Mouse (Mus musculus) adrenal gland (tissue): ENCODE measurements around the gene Ahdc1.

Experiments
- intact Hi-C: fragments of 180-260 bp; cut with DNase I; formaldehyde crosslinking; loops from one replicate; pipeline ENCODE4 v1.15.1; 2025

Ahdc1 gene

DNA sequence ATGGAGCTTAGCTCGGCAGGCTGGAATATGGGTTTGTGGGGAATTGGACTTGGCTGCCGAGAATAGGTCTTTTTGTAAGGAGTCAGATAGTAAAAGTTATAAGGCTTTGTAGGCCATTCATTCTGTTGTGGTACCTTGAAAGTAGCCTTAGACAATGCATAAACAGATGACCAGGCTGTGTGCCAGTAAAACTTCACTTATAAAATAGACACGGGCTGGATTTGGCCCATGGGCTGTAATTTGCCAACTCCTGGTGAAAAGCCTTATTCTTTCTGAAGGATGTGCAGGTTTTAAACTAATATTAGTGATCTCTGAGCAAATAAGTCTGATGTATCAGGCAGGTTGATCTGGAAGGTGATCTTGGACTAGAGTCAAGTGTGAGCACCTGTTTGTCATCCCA is 24.9 kb downstream of the Ahdc1 start:
- intact Hi-C loops = no loop called here

DNA sequence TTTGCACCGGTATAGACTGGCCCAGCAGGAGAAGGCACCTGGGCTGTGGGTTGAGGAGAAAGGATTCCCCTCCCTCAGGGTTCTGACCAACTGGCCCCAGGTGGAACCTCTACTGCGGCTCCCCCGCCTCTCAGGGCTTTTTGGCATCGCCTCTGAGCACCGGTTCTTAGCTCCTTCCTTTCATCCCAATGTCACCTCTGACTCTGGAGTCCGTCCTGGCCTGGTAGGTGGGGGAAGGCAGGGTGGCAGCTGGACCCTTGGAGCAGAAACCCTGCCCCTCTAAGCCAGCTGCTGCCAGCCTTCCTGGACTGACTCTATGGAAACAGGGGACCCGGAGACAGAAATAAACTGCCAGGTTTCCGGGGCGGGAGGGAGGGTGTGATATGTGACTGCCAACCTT is 26.2 kb downstream of the Ahdc1 start:
- intact Hi-C loops = no loop called here

DNA sequence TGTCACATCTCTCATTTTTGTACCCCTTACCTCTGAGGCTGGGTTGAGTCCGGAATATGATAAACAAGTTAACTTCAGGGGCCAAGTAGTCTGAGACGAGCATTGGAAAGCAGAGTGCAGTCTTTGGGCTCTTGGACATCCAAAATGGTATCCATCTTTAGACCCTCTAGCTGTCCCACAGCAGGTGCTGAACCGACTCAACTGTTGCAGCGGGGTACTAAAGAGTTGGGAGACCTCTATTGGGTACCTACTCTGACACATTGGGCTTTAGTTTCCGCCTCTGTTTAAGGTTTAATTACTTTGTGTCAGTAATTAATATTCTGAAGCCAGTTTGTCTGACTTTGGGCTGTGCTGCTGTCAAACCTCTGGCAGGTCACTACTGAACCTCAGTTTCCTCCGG is 26.7 kb downstream of the Ahdc1 start:
- intact Hi-C loops = no loop called here

DNA sequence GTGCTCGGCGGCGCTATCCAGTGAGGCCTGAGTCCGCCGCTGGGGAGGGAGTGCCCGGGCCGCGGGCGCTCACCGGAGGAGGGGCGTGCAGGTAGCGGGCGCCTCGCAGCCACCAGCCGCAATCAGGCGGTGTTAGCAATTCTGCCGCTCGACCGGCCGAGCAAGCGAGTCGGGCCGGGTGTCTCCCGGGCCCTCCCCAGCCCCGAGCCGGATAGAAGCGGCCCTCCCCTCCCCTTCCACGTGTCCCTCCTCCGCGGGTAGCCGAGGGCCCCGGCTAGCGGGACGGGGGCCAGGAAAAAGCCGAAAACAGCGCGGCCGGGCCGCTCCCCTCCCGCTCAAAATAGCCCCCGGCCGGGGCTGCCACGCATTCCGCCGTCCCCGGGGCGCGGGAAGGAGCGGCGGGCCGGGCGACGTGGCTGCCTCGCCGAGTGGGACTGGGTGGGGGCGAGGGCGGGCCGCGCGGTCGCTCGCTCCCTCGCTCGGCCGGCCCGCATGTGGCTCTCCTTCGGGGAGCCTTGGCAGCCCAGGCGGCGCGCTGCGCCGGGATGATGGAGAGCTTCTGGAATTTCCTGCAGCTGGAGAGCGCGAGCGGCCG is 27.6 kb downstream of the Ahdc1 start:
- intact Hi-C loops = no loop called here

DNA sequence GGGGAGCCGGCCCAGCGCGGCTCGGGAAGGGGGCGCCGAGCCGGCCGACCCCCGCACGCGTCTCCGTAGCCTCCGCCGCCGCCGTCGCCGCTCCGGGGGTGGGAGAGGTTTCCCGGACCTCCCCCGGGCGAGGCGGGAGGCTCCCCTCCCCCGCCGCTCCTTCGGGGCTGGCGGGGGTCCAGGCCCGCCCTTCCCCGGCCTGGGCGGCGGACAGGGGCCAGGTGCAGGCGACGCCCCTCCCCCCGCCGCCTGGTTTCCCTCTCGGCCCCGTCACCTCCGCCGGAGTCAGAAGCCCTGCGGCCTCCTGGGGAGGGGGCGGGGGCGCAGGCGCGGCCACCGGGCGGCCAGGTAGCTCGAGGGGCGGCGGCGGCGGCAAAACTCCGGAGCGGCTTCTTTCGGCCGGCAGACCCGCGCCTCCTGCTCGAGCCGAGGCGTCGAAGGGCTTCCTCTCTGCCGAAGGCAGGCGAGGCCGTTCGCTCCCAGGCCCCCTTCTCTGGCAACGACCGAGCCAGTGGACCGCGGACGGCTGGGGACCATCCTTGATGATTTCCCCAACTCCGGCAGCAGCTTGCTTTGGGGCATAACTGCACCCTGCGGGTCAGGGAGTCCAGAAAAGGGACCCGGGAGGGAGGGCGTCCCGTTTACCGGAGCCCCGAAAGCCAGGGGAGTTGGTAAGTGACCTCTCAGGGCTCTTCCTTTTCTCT is 28.2 kb downstream of the Ahdc1 start:
- intact Hi-C loops = no loop called here

DNA sequence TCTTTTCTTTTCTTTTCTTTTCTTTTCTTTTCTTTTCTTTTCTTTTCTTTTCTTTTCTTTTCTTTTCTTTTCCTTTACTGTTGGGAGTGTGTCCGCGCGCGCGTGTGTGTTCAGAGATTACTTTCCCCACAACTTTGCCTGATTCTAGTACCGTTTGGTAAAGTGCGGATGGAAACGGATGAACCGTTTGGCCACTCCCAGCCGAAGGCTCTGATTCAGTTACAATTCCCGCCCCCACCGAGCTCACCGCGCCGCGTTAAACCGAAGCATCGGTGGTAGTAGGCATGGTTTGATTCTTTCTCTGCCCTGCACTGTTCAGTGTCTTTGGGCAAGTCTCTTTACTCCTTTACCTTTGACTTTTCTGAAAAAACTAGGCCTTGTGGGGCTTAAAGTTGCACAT is 28.8 kb downstream of the Ahdc1 start:
- intact Hi-C loops = no loop called here

DNA sequence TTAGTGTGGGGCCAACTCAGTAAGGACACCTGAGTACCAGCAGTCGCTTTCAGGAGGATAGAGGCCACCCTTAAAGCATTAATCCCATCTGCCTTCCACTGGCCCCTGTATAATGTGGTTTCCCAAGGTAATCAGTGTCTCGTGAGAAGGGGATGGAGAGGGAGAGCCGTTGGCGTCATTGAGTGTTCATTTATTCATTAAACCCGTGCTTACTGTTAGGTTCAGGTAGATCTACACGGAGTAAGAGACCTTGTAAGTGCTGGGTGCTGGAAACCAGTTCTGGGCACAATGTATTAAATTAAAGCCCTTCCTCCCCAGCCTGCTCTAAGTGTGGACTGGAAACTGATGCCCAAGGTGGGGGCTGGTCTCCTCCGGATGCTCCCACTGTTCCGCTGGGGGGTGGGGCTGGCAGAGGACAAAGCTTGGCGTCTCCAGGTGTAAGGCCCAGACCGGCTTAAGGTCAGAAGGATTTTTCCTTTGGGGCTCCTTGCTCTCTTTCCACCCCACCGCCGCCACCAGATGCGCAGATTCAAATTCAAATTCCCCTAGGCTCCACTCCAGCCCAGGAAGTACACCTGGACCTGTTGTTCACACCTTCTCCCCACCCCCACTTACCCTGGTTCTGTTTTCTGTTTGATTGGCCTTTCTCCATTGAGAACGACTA is 29.3 kb downstream of the Ahdc1 start:
- intact Hi-C loops = no loop called here

DNA sequence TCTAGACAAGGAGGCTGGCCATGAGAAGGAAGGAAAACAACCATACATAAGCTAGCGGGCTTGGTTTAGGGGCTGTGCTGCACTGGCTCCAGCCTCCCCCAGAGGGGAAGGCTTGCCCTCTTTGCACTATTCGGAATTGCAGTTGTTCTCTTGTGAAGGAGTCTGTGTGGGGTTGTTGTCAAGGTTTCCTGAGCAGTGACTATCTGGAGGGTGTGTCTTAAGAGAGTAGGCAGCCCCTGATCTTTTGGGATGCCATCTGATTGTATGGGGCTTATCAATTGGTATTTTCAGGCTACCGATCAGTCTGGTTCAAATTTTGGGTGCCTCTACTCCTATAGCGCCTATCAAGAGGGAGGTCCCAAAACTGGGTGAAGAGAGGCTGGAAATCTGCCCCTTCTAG is 31.2 kb downstream of the Ahdc1 start:
- intact Hi-C loops = no loop called here

DNA sequence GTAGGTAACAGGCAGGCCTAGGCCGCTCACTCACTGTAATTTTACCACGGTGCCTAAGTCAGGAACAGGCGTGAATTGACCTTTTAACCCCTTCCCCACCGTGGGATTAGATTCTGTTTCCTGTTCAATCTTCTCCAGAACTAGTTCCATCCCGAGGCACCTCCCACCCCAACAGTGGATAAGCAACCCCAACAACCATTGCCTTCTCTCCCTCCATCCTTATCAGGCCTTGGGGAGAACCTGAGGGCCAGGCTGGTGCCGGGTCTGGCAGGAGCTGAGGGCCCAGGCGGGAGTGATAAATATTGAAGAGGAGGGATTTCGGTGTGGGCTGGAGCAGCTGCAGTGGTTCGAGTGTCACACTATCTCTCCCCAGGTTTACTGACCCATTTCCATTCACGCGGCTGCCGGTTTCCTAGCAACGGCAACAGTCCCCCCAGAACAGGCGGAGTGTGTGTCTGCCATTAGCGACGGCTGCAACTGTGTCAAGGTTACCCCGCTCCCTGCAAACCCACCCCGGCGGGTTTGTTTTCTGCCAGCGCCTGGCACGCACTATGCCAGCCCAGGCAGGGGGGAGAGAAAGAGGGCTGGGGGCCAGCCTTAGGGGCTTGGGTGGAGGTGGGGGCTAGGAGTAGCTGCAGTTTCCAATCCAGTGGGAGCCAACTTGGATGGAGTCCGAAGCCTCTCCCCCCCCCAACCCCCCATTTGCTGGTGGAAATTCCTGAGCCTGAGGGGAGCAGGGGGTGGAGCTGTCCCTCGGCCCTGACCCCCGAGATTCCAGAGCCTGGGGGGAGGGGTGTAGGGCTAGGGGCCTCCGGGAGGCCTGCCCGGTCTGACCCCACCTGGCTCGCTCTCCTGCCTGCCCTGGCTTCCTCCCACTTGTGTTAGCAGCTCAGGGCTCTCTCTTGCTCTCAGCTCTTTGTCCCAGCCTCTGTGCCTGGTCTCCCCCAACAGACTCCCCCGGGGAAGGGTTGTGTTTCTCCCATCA is 31.9 kb downstream of the Ahdc1 start:
- intact Hi-C loops = no loop called here

DNA sequence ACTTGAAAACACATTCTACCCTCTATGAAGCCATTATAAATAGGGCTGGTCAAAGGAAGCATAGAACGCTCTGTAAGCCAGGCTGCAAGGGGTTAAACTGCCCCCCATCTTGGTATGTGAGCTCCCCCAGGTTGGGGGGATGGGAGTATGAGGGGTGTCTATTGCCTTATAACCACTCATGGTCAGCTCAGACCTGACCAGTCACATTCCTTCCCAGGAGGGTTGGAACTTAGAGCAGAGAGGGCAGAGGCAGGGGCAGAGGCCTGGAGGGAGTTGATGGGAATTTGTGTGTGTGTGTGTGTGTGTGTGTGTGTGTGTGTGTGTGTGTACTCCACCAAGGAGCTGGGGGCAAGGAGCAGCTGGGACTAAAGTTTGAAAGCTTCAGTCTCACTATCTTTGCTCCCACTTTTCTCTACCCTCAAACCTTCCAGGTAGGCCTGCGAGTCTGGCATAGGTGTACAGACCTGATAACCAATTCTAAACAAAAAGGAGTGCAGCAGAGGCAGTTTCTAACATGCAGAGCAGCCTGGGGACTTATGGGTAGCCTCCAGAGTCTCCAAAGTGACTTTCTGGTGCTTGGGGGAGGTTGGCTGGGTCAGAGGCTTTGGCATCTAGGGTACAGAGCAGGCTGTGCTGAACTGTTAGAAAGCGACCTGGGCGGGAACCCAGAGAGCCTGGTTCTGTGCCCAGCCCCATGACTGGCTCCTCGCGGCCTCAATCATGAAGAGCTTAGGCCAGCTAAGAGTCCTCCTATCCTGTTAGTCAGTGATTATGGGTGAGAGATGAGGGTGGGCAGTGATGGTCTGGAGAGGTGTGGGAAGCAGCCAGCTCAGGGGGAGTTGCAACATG is 33.0 kb downstream of the Ahdc1 start:
- intact Hi-C loops = no loop called here

DNA sequence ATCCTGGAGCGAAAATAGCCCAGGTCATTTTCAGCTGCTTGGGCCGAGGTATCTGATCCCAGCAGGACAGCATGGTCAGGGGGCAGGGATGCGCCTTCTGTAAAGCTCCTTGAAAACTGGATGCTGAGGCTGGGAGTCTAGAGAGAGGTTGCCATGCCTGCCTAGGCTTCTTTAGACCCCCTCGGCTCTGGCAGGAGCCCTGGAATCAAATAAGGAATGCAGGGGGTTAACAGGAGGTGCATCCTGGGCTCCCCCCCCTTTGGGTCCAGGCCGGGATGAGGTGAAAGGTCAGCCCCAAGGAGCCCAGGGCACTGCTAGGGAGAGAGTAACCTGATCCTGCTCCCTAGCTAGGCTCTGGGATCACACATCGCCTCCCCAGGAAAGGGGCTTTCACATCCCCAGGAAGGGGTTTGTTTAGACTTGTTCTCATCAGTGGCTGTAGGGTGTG is 33.6 kb downstream of the Ahdc1 start:
- intact Hi-C loops = no loop called here

DNA sequence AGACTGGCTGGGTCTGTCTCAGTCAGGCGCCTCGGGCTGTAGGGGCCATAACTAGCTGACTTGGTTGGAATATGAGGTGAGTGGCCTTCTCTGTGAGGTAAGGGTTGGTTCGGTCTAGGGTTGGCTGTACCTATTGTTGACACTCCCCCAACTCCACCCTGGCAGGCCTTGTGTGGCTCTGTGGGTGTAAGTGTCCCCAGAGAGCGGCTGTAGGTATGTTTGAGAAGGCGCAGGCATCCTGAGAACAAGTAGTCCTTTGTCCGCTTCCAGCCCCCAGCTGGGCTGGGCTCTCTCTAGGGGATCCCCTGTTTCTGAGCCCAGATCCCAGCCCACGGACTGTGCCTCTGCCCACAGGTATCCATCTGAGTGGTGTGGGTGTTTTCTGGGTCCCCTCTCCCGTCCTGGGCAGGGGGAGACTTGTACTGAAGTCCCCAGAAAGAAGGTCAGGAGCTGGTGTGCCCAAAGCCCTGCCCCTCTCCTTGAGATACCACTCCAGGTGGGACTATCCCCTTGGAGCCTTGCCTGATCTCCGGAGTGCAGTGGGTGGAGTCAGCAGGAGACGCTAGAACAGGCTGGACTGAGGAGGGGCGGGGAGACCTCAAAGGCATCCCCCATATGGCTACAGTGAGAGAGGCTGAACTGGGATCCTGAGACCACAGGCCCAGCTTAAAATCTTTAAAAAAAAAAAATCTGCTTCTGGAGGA is 34.9 kb downstream of the Ahdc1 start:
- intact Hi-C loops = no loop called here

DNA sequence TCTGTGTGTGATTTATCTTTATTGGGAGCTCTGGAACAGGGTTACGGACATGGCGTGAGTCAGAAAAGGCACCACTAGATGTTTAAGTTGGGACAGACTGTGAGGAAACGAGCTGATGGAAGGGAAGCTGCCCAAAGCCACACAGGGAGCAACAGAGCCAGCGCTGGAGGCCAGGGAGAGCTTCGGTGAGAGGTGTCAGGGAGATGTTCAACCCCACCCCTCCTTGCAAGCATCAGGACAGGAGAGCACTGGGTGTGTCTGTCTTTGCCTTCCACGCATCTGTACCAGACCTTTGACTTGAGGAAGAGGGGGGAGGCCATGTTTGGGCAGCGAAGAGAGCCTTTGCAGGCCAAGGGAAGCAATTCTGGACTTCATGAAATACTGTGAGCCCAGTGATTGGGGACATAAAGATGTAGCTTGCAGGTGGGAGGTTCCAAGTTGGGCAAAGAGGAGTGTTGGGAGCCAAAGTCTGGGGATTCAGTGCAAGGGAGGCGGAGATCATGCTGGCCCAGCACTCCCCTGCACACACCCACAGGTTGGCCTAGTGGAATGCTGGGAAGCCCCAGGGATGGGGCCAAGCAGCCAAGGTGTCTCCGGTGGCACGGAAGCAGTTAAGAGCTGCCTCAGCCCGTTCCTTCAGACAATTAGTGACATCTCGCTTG is 35.8 kb downstream of the Ahdc1 start:
- intact Hi-C loops = no loop called here

DNA sequence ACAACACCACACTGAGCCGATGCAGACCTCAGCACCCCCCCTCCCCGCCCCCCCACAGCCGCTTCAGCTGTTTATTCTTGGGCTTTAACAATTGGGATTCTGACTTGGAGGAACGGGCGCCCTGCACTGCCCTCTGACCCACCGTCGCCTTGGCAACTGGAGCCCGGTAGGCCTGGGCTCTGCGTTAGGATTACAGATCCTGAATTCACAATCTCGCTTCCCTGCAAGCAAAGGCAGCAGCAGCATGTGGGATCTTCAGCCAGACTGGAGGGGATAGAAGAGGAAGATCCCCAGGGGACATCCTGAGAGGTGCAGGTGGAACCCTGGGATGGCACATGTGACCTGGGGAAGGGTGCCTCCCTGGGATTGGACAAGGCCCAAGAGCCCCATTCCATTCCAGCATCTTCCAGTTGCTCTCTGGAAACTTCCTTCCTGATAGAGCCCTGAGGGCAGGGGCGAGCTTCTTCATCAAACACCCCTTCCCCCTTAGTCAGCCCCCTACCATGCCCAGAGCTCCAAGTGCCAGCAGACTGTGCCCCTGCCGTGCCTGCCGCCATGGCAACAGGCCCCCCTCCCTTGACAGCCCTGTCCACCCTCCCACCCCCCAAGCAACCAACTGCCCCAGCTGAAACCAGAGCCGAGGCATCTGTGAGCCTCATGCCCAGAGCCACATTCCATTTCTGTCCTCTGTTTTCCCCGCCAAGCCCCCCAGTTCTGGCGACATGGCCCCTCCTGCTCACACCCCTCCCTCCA is 36.5 kb downstream of the Ahdc1 start:
- intact Hi-C loops = no loop called here

DNA sequence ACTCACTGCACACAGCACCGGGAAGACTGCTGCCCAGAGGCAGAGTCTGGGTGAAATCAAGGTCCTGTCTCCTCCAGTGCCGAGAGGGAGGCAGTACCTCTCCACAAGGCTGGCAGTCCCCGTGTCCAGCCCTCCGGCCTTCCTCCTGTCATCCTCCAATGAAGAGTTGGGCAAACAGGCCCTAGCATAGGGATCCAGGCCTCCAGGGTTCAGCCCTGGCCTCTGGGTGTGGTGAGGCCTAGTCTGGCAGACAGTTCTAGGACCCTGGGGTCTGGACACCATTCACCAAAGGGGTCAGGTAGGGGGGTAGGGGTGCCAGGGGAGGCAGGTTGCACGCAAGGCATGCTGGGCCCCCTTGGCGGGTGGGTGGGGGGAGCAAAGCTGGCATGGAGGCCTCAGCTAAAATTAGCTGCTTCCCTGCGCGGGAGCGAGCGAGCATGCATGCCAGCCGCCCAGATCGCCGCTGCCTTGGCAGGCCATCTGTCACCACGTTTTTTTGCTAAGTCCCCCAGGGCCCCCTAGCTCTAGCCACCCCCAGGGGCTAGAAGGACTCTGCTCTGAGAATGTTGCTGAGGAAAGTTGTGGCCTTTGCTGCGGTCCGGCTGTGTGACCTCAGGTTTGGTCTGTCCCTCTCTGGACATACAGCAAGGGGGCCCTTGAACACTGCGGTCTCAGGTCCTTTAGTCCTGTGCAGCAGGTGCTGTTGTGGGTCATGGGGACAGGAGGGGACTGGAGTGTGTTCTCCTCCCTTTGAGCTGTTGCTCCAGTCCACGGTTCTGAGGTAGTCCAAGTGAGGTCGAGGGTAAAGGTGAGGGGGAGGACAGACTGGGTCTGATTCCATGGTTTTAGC is 38.2 kb downstream of the Ahdc1 start:
- intact Hi-C loops = no loop called here

DNA sequence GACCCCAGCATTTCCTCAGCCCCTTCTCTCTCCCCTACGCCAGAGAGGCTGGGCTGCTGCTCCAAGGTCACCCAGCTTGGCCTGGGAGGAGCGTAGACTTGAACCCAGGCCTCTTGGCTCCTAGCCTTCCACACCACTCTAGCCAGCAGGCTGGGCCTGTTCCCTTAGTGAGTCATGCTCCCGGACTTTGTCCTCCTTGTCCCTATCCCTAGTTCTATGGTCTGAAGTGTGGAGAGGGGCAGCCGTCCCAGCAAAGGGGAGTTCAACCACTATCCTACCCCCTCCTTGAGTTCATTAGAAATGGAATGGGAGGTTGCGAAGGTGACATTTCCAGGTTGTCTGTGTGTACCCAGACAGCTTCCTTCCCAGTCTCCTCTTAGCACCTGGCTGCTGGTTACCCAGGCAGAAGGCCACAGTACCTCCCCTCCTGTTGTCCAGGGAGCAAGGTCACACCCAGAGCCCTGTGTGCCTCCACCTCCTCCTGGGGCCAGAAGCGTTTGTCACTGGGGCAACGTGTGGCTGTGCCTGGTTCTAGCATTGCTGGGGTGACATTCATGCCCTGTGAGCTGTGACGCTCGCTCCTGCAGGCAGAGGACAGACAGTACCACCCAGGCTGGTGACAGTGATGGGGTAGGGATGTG is 39.3 kb downstream of the Ahdc1 start:
- intact Hi-C loops = no loop called here

DNA sequence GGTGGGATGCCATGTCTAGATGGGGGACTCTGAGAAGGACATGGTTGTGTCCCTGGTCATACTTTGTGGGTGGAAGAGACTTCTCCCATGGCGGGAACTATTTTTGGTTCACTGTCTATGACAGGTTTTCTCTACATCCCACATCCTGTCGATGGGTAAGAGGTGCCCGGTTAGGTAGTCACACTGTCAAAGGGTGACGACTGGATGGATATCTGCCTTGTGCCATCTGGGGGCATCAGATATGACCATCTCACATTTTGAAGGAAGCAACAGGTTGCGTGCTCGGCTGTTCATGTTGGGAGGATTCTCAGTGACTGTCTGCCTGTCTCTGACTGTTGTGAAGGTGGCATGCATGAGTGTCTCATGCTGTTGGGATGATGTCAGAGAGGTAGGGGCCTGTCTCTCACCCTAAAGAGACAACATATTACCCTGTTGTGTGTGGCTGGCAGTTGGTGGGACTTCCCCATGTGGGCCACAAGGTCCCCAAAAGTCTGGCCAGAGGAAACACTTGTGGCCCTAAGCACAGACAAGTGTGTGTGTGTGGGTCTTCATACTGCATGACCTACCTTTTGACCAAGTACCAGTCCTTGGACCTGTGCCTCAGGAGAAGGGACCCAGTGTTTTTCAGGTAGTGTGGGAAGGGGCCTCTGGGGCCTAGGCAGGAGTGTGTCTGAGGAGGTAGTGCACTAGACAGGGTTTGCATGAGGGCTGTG is 39.9 kb downstream of the Ahdc1 start:
- intact Hi-C loops = no loop called here
